Mouse (Mus musculus) embryonic fibroblast, embryonic 13.5 days (primary cell): ENCODE measurements around the gene Mst1r. TPM values are rescaled to one million over a fixed set of nuclear protein-coding genes. Genes with fewer than 3 reads are reported as not detected.

Experiments used
- H3K27ac ChIP-seq: 2 replicates; pipeline ENCODE4 v1.5.1; 2012; ENCODE audit warnings: low read length, control low read depth, inconsistent platforms; ENCODE audit not compliant: insufficient read depth
- H3K4me1 ChIP-seq: 2 replicates; pipeline ENCODE4 v1.6.1; 2011; ENCODE audit warnings: low read length; ENCODE audit not compliant: control insufficient read depth, insufficient read depth
- H3K4me3 ChIP-seq: 2 replicates; pipeline ENCODE4 v1.5.1; 2011; ENCODE audit warnings: mild to moderate bottlenecking, control low read depth, low read length; ENCODE audit not compliant: insufficient read depth
- CTCF ChIP-seq: IDR thresholded peaks from 2 replicates; pipeline ENCODE4 v1.5.1; 2011; ENCODE audit warnings: mild to moderate bottlenecking, control low read depth, low read length, moderate library complexity, borderline replicate concordance; ENCODE audit not compliant: insufficient read depth
- POLR2A ChIP-seq: IDR thresholded peaks from 2 replicates; pipeline ENCODE4 v1.6.1; 2011; ENCODE audit warnings: low read depth, mild to moderate bottlenecking, control low read depth, low read length, moderate library complexity
- polyA plus RNA-seq: library from polyadenylated mRNA; stranded (reverse); fragments of >200 nt; gene quantifications from 2 replicates; pipeline ENCODE4 v1.2.4, GENCODE M21; 2011; ENCODE audit warnings: low read depth; ENCODE audit not compliant: missing spikeins, insufficient read length

The Mst1r gene
- polyA plus RNA-seq, 1 experiment, result 0.61 TPM

DNA sequence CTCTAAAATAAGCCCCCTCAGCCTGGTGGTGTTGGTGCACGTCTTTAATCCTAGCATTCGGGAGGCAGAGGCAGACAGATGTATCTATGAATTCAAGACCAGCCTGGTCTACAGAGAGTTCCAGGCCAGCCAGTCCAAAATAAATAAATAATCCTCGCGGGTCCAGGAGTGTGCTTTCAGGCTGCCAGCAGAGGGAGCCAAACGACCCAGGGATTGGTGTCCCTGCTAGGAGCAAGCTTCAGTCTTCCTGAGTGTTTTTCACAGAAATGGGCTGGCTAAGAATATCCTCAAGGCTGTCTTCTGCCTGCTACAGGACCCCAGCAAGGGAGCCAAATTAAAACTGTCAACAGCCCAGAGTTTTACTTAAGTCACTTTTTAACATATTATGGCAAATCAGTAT lies 57.0 kb downstream of the Mst1r start:
- no peak for TF ChIP-seq POLR2A
- TF ChIP-seq CTCF, result peak; percentile 78
- Histone ChIP-seq H3K4me3 (no peak overlapping the region), H3K27ac (no peak overlapping the region), H3K4me1 (no peaks in the 10 kb centered on the region)

DNA sequence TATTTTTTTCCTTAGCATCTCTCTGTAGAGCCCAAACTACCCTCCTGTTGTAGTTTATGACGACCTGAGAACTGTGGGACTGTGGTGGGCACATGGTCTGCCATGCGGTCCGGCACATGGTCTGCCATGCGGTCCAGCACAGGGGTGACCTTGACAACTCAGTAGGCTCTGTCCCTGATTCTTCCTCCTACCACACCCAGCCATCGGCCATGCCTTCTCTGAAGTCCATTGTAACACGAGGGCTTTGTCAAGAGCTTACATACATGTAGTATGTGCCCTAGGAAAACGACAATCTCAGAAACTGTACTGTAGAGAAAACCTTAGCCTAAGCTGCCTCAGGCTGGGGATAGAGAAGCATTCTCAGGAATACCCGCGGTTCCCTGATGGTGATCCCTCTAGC lies 58.0 kb downstream of the Mst1r start:
- no peaks in the 10 kb centered on the region for H3K4me1 ChIP-seq
- no peak overlapping the region for H3K4me3 ChIP-seq
- H3K27ac ChIP-seq, result no peak overlapping the region
- no peak for TF ChIP-seq POLR2A
- no peak for TF ChIP-seq CTCF

- TF ChIP-seq CTCF, result no peak
- TF ChIP-seq POLR2A, result no peak
- Histone ChIP-seq H3K4me1 (no peaks in the 10 kb centered on the region), H3K27ac (no peak overlapping the region)
These were observed 60.0 kb downstream of the Mst1r start for GRCm38 (mm10) chr9:107966676-107967075.

GRCm38 (mm10) chr9:107967437-107967836 lies 60.8 kb downstream of the Mst1r start:
- Histone ChIP-seq H3K4me3 (no peak overlapping the region), H3K27ac (no peak overlapping the region), H3K4me1 (no peaks in the 10 kb centered on the region)
- no peak for TF ChIP-seq CTCF

More at GRCm38 (mm10) chr9:107966676-107967075, 60.0 kb downstream of the Mst1r start:
- no peak overlapping the region for H3K4me3 ChIP-seq

DNA sequence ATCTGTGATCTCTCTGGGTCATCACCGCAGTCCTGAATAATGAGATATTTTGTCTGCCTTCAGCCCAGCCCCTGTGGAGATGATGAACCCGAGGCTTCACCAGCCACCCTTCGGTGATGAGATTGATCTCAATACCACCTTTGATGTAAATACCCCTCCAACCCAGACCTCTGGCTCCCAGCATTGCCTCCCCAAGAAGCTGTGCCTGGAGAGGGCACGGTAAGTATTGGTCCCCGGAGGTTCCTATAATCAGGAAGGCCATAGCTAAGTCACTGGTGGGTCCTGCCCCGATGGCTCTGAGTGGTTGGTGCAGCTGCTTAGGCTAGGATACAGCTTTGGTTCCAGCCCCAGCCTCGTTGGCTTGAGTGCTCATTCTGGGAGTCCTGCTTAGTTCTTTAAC lies 61.9 kb downstream of the Mst1r start:
- Histone ChIP-seq H3K4me3 (no peak overlapping the region), H3K27ac (no peak overlapping the region), H3K4me1 (no peaks in the 10 kb centered on the region)
- TF ChIP-seq POLR2A (no peak), CTCF (no peak)

Other genes starting within 250 kb of the Mst1r start
- 1.1 TPM in 1 of 2 replicates, not detected in the other for gene Slc38a3, start 237.3 kb upstream of the Mst1r start, polyA plus RNA-seq
- not detected in 2 replicates for gene Gnat1, start 227.2 kb upstream of the Mst1r start, polyA plus RNA-seq
- gene Sema3f, start 196.4 kb upstream of the Mst1r start, polyA plus RNA-seq, result 68.0 and 88.1 TPM in 2 replicates
- 199 and 248 TPM in 2 replicates for gene Rbm5, start 135.9 kb upstream of the Mst1r start, polyA plus RNA-seq
- 83.3 and 87.1 TPM in 2 replicates for gene Rbm6, start 33.6 kb upstream of the Mst1r start, polyA plus RNA-seq
- gene Mon1a, start 18.7 kb upstream of the Mst1r start, polyA plus RNA-seq, result 6.4 and 8.7 TPM in 2 replicates
- not detected in 2 replicates for gene Actl11, start 21.6 kb downstream of the Mst1r start, polyA plus RNA-seq
- gene Camkv, start 28.8 kb downstream of the Mst1r start, polyA plus RNA-seq, result not detected in 2 replicates
- 11.1 and 13.5 TPM in 2 replicates for gene Traip, start 43.3 kb downstream of the Mst1r start, polyA plus RNA-seq
- gene Uba7, start 68.6 kb downstream of the Mst1r start, polyA plus RNA-seq, result 18.8 and 27.3 TPM in 2 replicates
- gene Gm20661, start 76.2 kb downstream of the Mst1r start, polyA plus RNA-seq, result 0.75 and 1.2 TPM in 2 replicates
- gene Inka1, start 79.0 kb downstream of the Mst1r start, polyA plus RNA-seq, result 15.0 and 21.0 TPM in 2 replicates
- 2.1 and 4.0 TPM in 2 replicates for gene Cdhr4, start 85.6 kb downstream of the Mst1r start, polyA plus RNA-seq
- gene Gm20662, start 89.5 kb downstream of the Mst1r start, polyA plus RNA-seq, result not detected in 2 replicates
- 54.9 and 57.9 TPM in 2 replicates for gene Ip6k1, start 95.6 kb downstream of the Mst1r start, polyA plus RNA-seq
- 32.3 and 33.5 TPM in 2 replicates for gene Gmppb, start 142.4 kb downstream of the Mst1r start, polyA plus RNA-seq
- gene Amigo3, start 146.3 kb downstream of the Mst1r start, polyA plus RNA-seq, result 3.0 and 3.4 TPM in 2 replicates
- not detected in 2 replicates for gene Mst1, start 173.6 kb downstream of the Mst1r start, polyA plus RNA-seq
- gene Rnf123, start 176.5 kb downstream of the Mst1r start, polyA plus RNA-seq, result 26.4 and 31.4 TPM in 2 replicates
- gene Apeh, start 187.7 kb downstream of the Mst1r start, polyA plus RNA-seq, result 53.4 and 63.9 TPM in 2 replicates